Mouse (Mus musculus) stomach, postnatal 0 days (tissue): ENCODE results near the gene Rcan1. TPM values are rescaled to one million over a fixed set of nuclear protein-coding genes. Genes with fewer than 3 reads are reported as not detected.

Experiments
- ATAC-seq: fragments of 200-750 bp; cut with Nextera tagmentation; 2 replicates; pipeline ENCODE4 v1.8.0; 2017; ENCODE audit not compliant: low FRiP score, low TSS enrichment
- DNase-seq: peaks from one replicate; pipeline ENCODE4 v3.0.0-alpha.2; 2016; ENCODE audit warnings: low spot score
- H3K27ac ChIP-seq: fragments of 300-500 bp; sonication (generic); replicated peaks from 2 replicates; pipeline ENCODE4 v1.5.1; 2014; ENCODE audit warnings: mild to moderate bottlenecking, control low read depth
- H3K27me3 ChIP-seq: fragments of 300-500 bp; sonication (generic); 2 replicates; pipeline ENCODE4 v1.6.1; 2014; ENCODE audit warnings: low read length; ENCODE audit not compliant: control insufficient read depth, insufficient read depth
- H3K36me3 ChIP-seq: fragments of 300-500 bp; sonication (generic); 2 replicates; pipeline ENCODE4 v1.6.1; 2014; ENCODE audit warnings: low read length, mixed read lengths; ENCODE audit not compliant: control insufficient read depth, insufficient read depth
- H3K4me1 ChIP-seq: fragments of 300-500 bp; sonication (generic); replicated peaks from 2 replicates; pipeline ENCODE4 v1.6.1; 2014; ENCODE audit warnings: antibody characterized with exemption; ENCODE audit not compliant: control insufficient read depth, insufficient read depth
- H3K4me2 ChIP-seq: fragments of 300-500 bp; sonication (generic); replicated peaks from 2 replicates; pipeline ENCODE4 v1.6.1; 2014; ENCODE audit warnings: low read depth, mild to moderate bottlenecking, control low read depth, moderate library complexity
- H3K4me3 ChIP-seq: fragments of 300-500 bp; sonication (generic); 2 replicates; pipeline ENCODE4 v1.5.1; 2014; ENCODE audit warnings: low read depth, low read length, control low read depth
- H3K9ac ChIP-seq: fragments of 300-500 bp; sonication (generic); 2 replicates; pipeline ENCODE4 v1.6.1; 2014; ENCODE audit warnings: mild to moderate bottlenecking, low read length, control low read depth, mixed read lengths
- H3K9me3 ChIP-seq: fragments of 300-500 bp; sonication (generic); 2 replicates; pipeline ENCODE4 v1.6.1; 2016; ENCODE audit warnings: low read length; ENCODE audit not compliant: control insufficient read depth
- CTCF ChIP-seq: IDR thresholded peaks from 2 replicates; pipeline ENCODE4 v1.5.1; 2016; ENCODE audit warnings: antibody characterized with exemption, low read depth, mild to moderate bottlenecking, moderate library complexity
- EP300 ChIP-seq: optimal IDR thresholded peaks from 2 replicates; pipeline ENCODE3; 2016; ENCODE audit warnings: antibody characterized with exemption
- WGBS: fragments of 180-500 bp; shearing (Covaris S2); extraction: QIAGEN DNeasy Blood & Tissue Kit; methylation state at CpG from one replicate; pipeline ENCODE4 v1.1.7; 2014; 5-methylcytosine and 5-hydroxymethylcytosine counted together
- polyA plus RNA-seq: library from polyadenylated mRNA; unstranded; fragments of >200 nt; fragmentation: Nextera tagmentation; extraction: Ambion mirVana; gene quantifications from 2 replicates; pipeline ENCODE4 v1.2.1, GENCODE M21; 2015

Gene Rcan1
- polyA plus RNA-seq, 1 experiment from 2014 or later: 24.8 TPM

- TF ChIP-seq CTCF (no peak), EP300 (no peak)
- Histone ChIP-seq H3K9ac (no peak overlapping the region), H3K9me3 (no peaks in the 10 kb centered on the region), H3K4me2 (no peak overlapping the region), H3K27ac (no peak overlapping the region), H3K27me3 (no peaks in the 10 kb centered on the region), H3K36me3 (no peaks in the 10 kb centered on the region), H3K4me1 (no peaks in the 10 kb centered on the region), H3K4me3 (no peak overlapping the region)
- WGBS: 88% methylated on average over 6 of the region's 6 CpGs
- no peak for ATAC-seq
- no peak for DNase-seq
These were observed 93.7 kb downstream of the Rcan1 start for GRCm38 (mm10) chr16:92376976-92377375.

- DNase-seq (no peak), ATAC-seq (no peak)
- Histone ChIP-seq H3K4me1 (no peaks in the 10 kb centered on the region), H3K4me3 (no peak overlapping the region), H3K4me2 (no peak overlapping the region), H3K27ac (no peak overlapping the region), H3K36me3 (no peaks in the 10 kb centered on the region), H3K27me3 (no peaks in the 10 kb centered on the region), H3K9me3 (no peaks in the 10 kb centered on the region), H3K9ac (no peak overlapping the region)
- WGBS: 50% methylated on average over 5 of the region's 5 CpGs
- no peak for TF ChIP-seq EP300
- no peak for TF ChIP-seq CTCF
These were observed 99.0 kb downstream of the Rcan1 start for GRCm38 (mm10) chr16:92371623-92372022.

- WGBS: 20% methylated on average over 2 of the region's 2 CpGs
- H3K27ac ChIP-seq: no peak overlapping the region
- peak; percentile 91 for ATAC-seq
These were observed 101.4 kb downstream of the Rcan1 start for GRCm38 (mm10) chr16:92369260-92369659.

GRCm38 (mm10) chr16:92365477-92365876 lies 105.2 kb downstream of the Rcan1 start:
- DNase-seq (no peak), ATAC-seq (no peak)
- no peak overlapping the region for H3K9ac ChIP-seq
- no peaks in the 10 kb centered on the region for H3K36me3 ChIP-seq
- TF ChIP-seq EP300 (no peak), CTCF (no peak)
- H3K4me3 ChIP-seq: no peak overlapping the region
- H3K27ac ChIP-seq: no peak overlapping the region
- H3K27me3 ChIP-seq: no peaks in the 10 kb centered on the region
- H3K9me3 ChIP-seq: no peaks in the 10 kb centered on the region
- no peaks in the 10 kb centered on the region for H3K4me1 ChIP-seq
- WGBS: 48% methylated on average over 7 of the region's 7 CpGs
- no peak overlapping the region for H3K4me2 ChIP-seq

More at GRCm38 (mm10) chr16:92369260-92369659, 101.4 kb downstream of the Rcan1 start:
- Histone ChIP-seq H3K4me3 (no peak overlapping the region), H3K4me1 (no peaks in the 10 kb centered on the region), H3K4me2 (no peak overlapping the region), H3K9ac (no peak overlapping the region), H3K36me3 (no peaks in the 10 kb centered on the region), H3K27me3 (no peaks in the 10 kb centered on the region), H3K9me3 (no peaks in the 10 kb centered on the region)
- TF ChIP-seq EP300: no peak
- TF ChIP-seq CTCF: no peak
- peak; percentile 82 for DNase-seq

GRCm38 (mm10) chr16:92360711-92361110 lies 110.0 kb downstream of the Rcan1 start:
- Histone ChIP-seq H3K36me3 (no peaks in the 10 kb centered on the region), H3K9ac (no peak overlapping the region), H3K27me3 (no peaks in the 10 kb centered on the region), H3K9me3 (no peaks in the 10 kb centered on the region), H3K4me2 (no peak overlapping the region), H3K4me1 (no peaks in the 10 kb centered on the region), H3K27ac (no peak overlapping the region), H3K4me3 (no peak overlapping the region)
- WGBS: 53% methylated on average over 7 of the region's 7 CpGs
- no peak for DNase-seq
- no peak for ATAC-seq
- TF ChIP-seq EP300: no peak
- TF ChIP-seq CTCF: no peak

GRCm38 (mm10) chr16:92359229-92359628 lies 111.4 kb downstream of the Rcan1 start, which contains the start of gene Kcne1:
Kcne1 (minus strand) TSS chr16:92359468.
- TF ChIP-seq EP300: no peak
- TF ChIP-seq CTCF: no peak
- Histone ChIP-seq H3K9me3 (no peaks in the 10 kb centered on the region), H3K4me2 (no peak within 1 kb of the TSS), H3K9ac (no peak within 1 kb of the TSS), H3K4me1 (no peaks in the 10 kb centered on the region), H3K4me3 (no peak within 1 kb of the TSS), H3K27ac (no peak within 1 kb of the TSS), H3K36me3 (no peaks in the 10 kb centered on the region), H3K27me3 (no peaks in the 10 kb centered on the region)
- 47% methylated on average over 9 of the region's 9 CpGs for WGBS
- peak; percentile 71 for ATAC-seq
- DNase-seq: peak; percentile 34
